Comparison of ENCODE assay signal across 26 mouse cellular contexts in the genomic region with DNA sequence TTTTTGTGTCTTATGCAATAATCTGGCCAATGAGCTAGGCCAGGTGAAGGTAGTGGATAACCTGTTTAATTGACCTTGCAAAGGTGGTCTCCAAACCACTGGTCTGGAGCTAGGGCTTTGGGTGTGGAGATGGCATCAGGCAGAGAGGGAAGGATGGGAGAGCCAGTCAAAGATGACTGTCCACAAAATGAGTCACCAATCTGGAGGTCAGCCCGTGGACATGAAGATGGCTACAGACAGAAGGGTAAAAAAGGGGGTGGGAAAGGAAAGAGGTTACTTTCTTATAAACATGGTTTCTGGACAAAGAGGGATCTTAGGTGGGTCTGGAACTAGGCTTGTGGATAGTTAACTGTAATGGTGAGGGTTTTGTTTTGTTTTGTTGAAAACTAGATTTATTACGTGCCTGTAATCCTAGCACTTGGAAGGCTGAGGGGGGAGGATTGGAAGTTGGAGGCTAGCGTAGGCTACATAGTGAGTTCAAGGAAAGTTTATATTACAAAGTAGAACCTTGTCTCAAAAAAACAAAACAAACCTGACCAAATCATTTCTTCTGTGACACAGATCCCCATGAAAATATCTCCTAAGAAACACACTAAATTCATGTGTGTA. TPM values are rescaled to one million over a fixed set of nuclear protein-coding genes. Genes with fewer than 3 reads are reported as not detected.
DNase-seq lines count a peak whose midpoint lies in the region; ATAC-seq lines count a peak whose summit lies in the region.
"Had no signal": no experiment of that assay in that cellular context is flagged by ENCODE, and none has a peak within 500 bp of the region (broad histone marks: within the 10 kb centered on the region; RNA-seq: fewer than 3 reads in every experiment).

No protein-coding gene starts in this region.

- 42% methylated on average over 3 of the region's 3 CpGs for WGBS in kidney, embryonic 16.5 days
- WGBS in intestine, embryonic 16.5 days: 72% methylated on average over 3 of the region's 3 CpGs

- H3K27me3 ChIP-seq in kidney, embryonic 16.5 days (ENCODE audit: insufficient read depth, low read length): no peaks in the 10 kb centered on the region
- no peaks in the 10 kb centered on the region for H3K27me3 ChIP-seq in intestine, embryonic 16.5 days (replicated peaks; ENCODE audit: control insufficient read depth, insufficient read depth, low read length)
- H3K27me3 ChIP-seq: embryonic facial prominence, embryonic 12.5 days; forebrain, embryonic 15.5 days; heart, embryonic 15.5 days; hindbrain, embryonic 13.5 days; Patski had no signal

- no peak overlapping the region for H3K4me2 ChIP-seq in kidney, embryonic 16.5 days (replicated peaks; ENCODE audit: low read depth, low read length)
- no peak overlapping the region for H3K4me2 ChIP-seq in intestine, embryonic 16.5 days (ENCODE audit: low read depth, low read length)
- H3K4me2 ChIP-seq: embryonic facial prominence, embryonic 12.5 days; forebrain, embryonic 15.5 days; heart, embryonic 11.5 days; heart, embryonic 15.5 days; hindbrain, embryonic 13.5 days had no signal

- no peaks in the 10 kb centered on the region for H3K9me3 ChIP-seq in kidney, embryonic 16.5 days (ENCODE audit: low read length)
- no peaks in the 10 kb centered on the region for H3K9me3 ChIP-seq in intestine, embryonic 16.5 days (ENCODE audit: control insufficient read depth, low read length)
- H3K9me3 ChIP-seq: embryonic facial prominence, embryonic 12.5 days; forebrain, embryonic 15.5 days; heart, embryonic 15.5 days; hindbrain, embryonic 13.5 days had no signal

- peak; percentile 59; the same call in 1 of the 2 replicates for ATAC-seq in kidney, embryonic 16.5 days (ENCODE audit: low FRiP score, low TSS enrichment)
- ATAC-seq in intestine, embryonic 16.5 days: no peak
- ATAC-seq: forebrain, embryonic 15.5 days; hindbrain, postnatal 0 days; Patski had no signal

- H3K36me3 ChIP-seq in kidney, embryonic 16.5 days (ENCODE audit: insufficient read depth, low read length): peaks cover 14% of the 10 kb centered on the region
- peaks cover 3% of the 10 kb centered on the region; the same call in 1 of the 2 replicates for H3K36me3 ChIP-seq in intestine, embryonic 16.5 days (ENCODE audit: control insufficient read depth, insufficient read depth, low read length)

- H3K4me3 ChIP-seq in kidney, embryonic 16.5 days (ENCODE audit: low read length): no peak overlapping the region
- no peak overlapping the region for H3K4me3 ChIP-seq in intestine, embryonic 16.5 days (ENCODE audit: low read length)
- H3K4me3 ChIP-seq: embryonic facial prominence, embryonic 12.5 days; forebrain, embryonic 15.5 days; heart, adult 2 months; heart, embryonic 15.5 days; hindbrain, embryonic 13.5 days had no signal

- peaks cover 6% of the 10 kb centered on the region; the same call in 1 of the 2 replicates for H3K4me1 ChIP-seq in kidney, embryonic 16.5 days (ENCODE audit: insufficient read depth, low read length)
- H3K4me1 ChIP-seq in intestine, embryonic 16.5 days (ENCODE audit: control insufficient read depth, insufficient read depth, low read length): no peaks in the 10 kb centered on the region
- H3K4me1 ChIP-seq: forebrain, embryonic 15.5 days; heart, embryonic 15.5 days; hindbrain, embryonic 13.5 days had no signal

- H3K9ac ChIP-seq in kidney, embryonic 16.5 days (replicated peaks; ENCODE audit: low read length): no peak overlapping the region
- H3K9ac ChIP-seq in intestine, embryonic 16.5 days (ENCODE audit: low read depth, low read length): no peak overlapping the region
- H3K9ac ChIP-seq: embryonic facial prominence, embryonic 12.5 days; forebrain, embryonic 15.5 days; heart, embryonic 15.5 days; hindbrain, embryonic 13.5 days had no signal

- DNase-seq in embryo, embryonic 11 days: peak; percentile 5
- no peak for DNase-seq in embryo, embryonic 10.5 days (ENCODE audit: low spot score)
- DNase-seq in kidney, adult 18-20 months: no peak
- peak; percentile 29 for DNase-seq in 416B (ENCODE audit: low read depth)
- DNase-seq in adrenal gland, postnatal 25 days: peak; percentile 26
- no peak for DNase-seq in layer of hippocampus, postnatal 36 days
- DNase-seq: cerebellum, adult 18-20 months; cerebellum, adult 9-11 months; gastrocnemius, postnatal 14 days; heart, adult 2 months; heart, postnatal 14 days had no signal

- H3K27ac ChIP-seq in kidney, embryonic 16.5 days (ENCODE audit: low read length): no peak overlapping the region
- H3K27ac ChIP-seq in intestine, embryonic 16.5 days (ENCODE audit: low read length): no peak overlapping the region
- H3K27ac ChIP-seq: embryonic facial prominence, embryonic 12.5 days; forebrain, embryonic 15.5 days; heart, adult 2 months; heart, embryonic 15.5 days; hindbrain, embryonic 13.5 days; hindbrain, postnatal 0 days had no signal

RNA-seq across cellular contexts. Expression of a gene that starts 20.4 kb away (rescaled TPM):
- not detected in 2 replicates for polyA plus RNA-seq in kidney, embryonic 16.5 days (2015; fragmentation: Nextera tagmentation; extraction: Ambion mirVana)
- not detected in 2 replicates for total RNA-seq in adrenal gland, postnatal 25 days (2021)
- not detected in 2 replicates for polyA plus RNA-seq in intestine, embryonic 16.5 days (2015; fragmentation: Nextera tagmentation; extraction: Ambion mirVana)
- not detected for total RNA-seq in layer of hippocampus, postnatal 36 days (2021)
- total RNA-seq: gastrocnemius, postnatal 14 days; heart, adult 2 months; heart, postnatal 14 days; hematopoietic stem cell, adult 5-6 weeks; hindbrain, postnatal 0 days had no signal
- polyA plus RNA-seq: C2C12; embryonic facial prominence, embryonic 12.5 days; forebrain, embryonic 11.5 days; forebrain, embryonic 15.5 days; gonadal fat pad, adult 2 months; heart, adult 2 months; heart, embryonic 11.5 days; heart, embryonic 15.5 days; hindbrain, embryonic 13.5 days; hindbrain, postnatal 0 days; intestine, embryonic 14.5 days; Patski had no signal

RNA-seq across cellular contexts. Expression of a gene that starts 40.0 kb away (rescaled TPM):
- polyA plus RNA-seq in kidney, embryonic 16.5 days (2015; fragmentation: Nextera tagmentation; extraction: Ambion mirVana): 11.8 and 12.6 TPM in 2 replicates
- 57.9 and 59.1 TPM in 2 replicates for total RNA-seq in adrenal gland, postnatal 25 days (2021)
- 7.8 and 9.1 TPM in 2 replicates for polyA plus RNA-seq in intestine, embryonic 16.5 days (2015; fragmentation: Nextera tagmentation; extraction: Ambion mirVana)
- total RNA-seq in layer of hippocampus, postnatal 36 days (2021): 10 to 100 TPM; 21.0 to 24.6 TPM

RNA-seq across cellular contexts. Expression of a gene that starts 52.6 kb away (rescaled TPM):
- 1.2 and 1.8 TPM in 2 replicates for polyA plus RNA-seq in kidney, embryonic 16.5 days (2015; fragmentation: Nextera tagmentation; extraction: Ambion mirVana)
- total RNA-seq in adrenal gland, postnatal 25 days (2021): 6.4 and 9.1 TPM in 2 replicates
- polyA plus RNA-seq in intestine, embryonic 16.5 days (2015; fragmentation: Nextera tagmentation; extraction: Ambion mirVana): 8.2 and 12.0 TPM in 2 replicates
- total RNA-seq in layer of hippocampus, postnatal 36 days (2021): under 1 TPM; 0.78 to 0.90 TPM
- total RNA-seq: gastrocnemius, postnatal 14 days; heart, postnatal 14 days; hematopoietic stem cell, adult 5-6 weeks; MEL had no signal
- polyA plus RNA-seq: C2C12, Patski had no signal

Comparison
In these comparisons a context has a peak if more than half of its experiments do, and no peak if none do; other contexts are left out.
1. DNase-seq: peak in embryo, embryonic 11 days (single experiment), 416B (single experiment) and adrenal gland, postnatal 25 days (single experiment); none in embryo, embryonic 10.5 days (single experiment), kidney, adult 18-20 months (single experiment) and layer of hippocampus, postnatal 36 days (0 of 2).